Mouse (Mus musculus) lung, adult 10 weeks (tissue): Measurements from ENCODE around the gene Tgm7. TPM values are rescaled to one million over a fixed set of nuclear protein-coding genes. Genes with fewer than 3 reads are reported as not detected.

ENCODE experiments used
- polyA plus RNA-seq: library from polyadenylated mRNA; stranded (reverse); fragments of 350-450 nt; fragmentation: Illumina TruSeq; extraction: RNeasy Lipid Tissue Mini Kit (QIAGEN cat#74804); gene quantifications from one replicate; pipeline ENCODE4 v1.2.3, GENCODE M21; 2014; ENCODE audit warnings: low read depth, low replicate concordance; ENCODE audit not compliant: insufficient read depth

The Tgm7 gene
- polyA plus RNA-seq, result not detected

GRCm38 (mm10) chr2:121109695-121110094 lies at the start of gene Tgm7:
Gene Tgm7, minus strand, starts transcription at chr2:121109795.

GRCm38 (mm10) chr2:121140018-121140882 lies 30.7 kb upstream of the Tgm7 start, which contains the start of the genes Adal and Lcmt2:
Gene Adal, plus strand, starts transcription at chr2:121140428.
Gene Lcmt2, minus strand, starts transcription at chr2:121140653.

DNA sequence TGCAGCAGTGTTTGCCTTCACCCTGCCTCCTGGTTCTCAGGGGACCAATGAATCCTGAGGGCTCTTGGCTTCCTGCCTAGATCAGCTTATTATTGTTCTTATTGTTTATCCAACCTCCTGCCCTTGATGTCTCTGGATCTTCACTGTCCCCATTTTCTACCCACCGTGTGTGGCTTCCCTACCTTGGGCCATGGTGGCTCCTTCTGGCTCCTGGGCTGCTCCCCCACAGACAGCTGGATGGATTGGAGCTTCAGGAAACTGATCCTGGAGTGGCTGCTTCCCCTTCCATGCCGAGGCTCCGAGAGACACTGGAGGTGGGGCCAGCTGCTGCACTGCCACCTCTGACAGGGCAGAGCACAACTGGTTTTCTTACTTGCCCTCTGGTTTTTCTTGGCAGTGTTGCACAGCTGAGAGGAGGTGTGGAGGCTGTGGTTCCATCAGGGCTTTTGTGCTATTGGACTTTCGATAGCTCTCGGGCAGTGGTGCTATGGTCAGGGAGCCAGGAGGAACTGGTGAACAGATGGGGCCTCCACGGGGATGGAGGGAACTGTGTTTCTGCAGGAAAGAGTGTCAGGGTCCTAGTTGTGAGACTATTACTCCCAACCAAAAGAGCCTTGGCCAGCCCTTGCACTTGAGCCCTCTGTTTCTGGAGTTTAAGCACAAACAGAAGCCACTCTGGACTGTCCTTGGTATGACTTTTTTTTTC lies 24.0 kb downstream of the Tgm7 start, which contains the start of gene Tgm5:
Gene Tgm5, minus strand, starts transcription at position 362 of the 706 bp plus-strand sequence.

Other genes with a start within 250 kb of the Tgm7 start
- gene Ubr1, start 139.1 kb downstream of the Tgm7 start, polyA plus RNA-seq, result 8.3 TPM
- 8.6 TPM for gene Tmem62, start 132.8 kb downstream of the Tgm7 start, polyA plus RNA-seq
- 45.0 TPM for gene Ccndbp1, start 101.4 kb downstream of the Tgm7 start, polyA plus RNA-seq
- not detected for gene Epb42, start 72.7 kb downstream of the Tgm7 start, polyA plus RNA-seq
- gene Tgm5, start 24.0 kb downstream of the Tgm7 start, polyA plus RNA-seq, result not detected
- 4.8 TPM for gene Adal, start 30.6 kb upstream of the Tgm7 start, polyA plus RNA-seq
- gene Lcmt2, start 30.9 kb upstream of the Tgm7 start, polyA plus RNA-seq, result 7.9 TPM
- gene Tubgcp4, start 60.9 kb upstream of the Tgm7 start, polyA plus RNA-seq, result 7.2 TPM
- gene Zscan29, start 61.3 kb upstream of the Tgm7 start, polyA plus RNA-seq, result 6.5 TPM
- gene Trp53bp1, start 161.6 kb upstream of the Tgm7 start, polyA plus RNA-seq, result 7.3 TPM
- gene Map1a, start 179.8 kb upstream of the Tgm7 start, polyA plus RNA-seq, result 1.7 TPM
- 10.8 TPM for gene Ppip5k1, start 245.6 kb upstream of the Tgm7 start, polyA plus RNA-seq
- gene Ckmt1, start 247.9 kb upstream of the Tgm7 start, polyA plus RNA-seq, result 15.9 TPM